Mouse (Mus musculus): ENCODE data around the gene Dbil5. TPM values are rescaled to one million over a fixed set of nuclear protein-coding genes. Genes with fewer than 3 reads are reported as not detected.

Dbil5 gene
- total RNA-seq, 4 experiments from 2014 or later = 0.64 to 1.2 (median 0.96) TPM

- DNase-seq (ENCODE audit: low spot score in 2 of 2) = no peak
These were observed 7.6 kb downstream of the Dbil5 start for GRCm38 (mm10) chr11:76225051-76225450.

DNA sequence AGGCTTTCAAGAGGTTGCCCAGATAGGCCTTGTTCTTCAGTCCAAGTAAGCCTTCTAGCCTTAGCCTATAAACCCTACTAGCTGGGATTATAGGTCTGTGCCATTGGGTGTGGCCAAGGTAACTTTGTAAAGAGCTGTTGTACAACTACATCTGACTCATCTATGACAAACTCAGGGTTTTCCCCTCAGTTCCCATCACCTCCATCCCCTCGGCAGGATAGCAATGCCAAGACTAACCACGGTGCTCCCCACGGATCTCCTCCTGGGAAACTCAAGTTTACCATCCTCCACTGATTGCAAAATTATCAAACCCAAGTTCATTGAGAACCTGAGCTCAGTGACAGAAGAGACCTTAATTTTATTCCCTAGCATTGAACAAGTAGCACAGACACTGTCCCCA lies 18.7 kb downstream of the Dbil5 start:
- no peak for DNase-seq (ENCODE audit: low spot score in 2 of 2)

DNA sequence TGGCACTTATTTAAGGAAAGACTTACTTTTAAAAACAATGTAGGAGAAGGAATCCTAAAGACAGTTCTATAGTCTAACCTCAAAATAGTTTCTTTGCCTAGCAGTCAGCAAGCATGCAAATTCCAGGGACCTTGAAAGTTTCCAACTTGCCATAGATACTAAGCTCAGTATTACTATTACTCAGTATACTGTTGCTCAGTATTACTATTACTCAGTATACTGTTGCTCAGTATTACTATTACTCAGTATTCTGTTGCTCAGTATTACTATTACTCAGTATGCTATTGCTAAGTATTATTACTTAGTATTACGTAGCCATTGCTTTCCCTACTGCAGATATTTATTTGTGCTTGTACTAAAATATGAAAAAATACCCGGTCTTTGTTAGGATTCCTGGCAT lies 22.3 kb downstream of the Dbil5 start:
- DNase-seq (ENCODE audit: low spot score in 2 of 2) = no peak

- peak; percentile 82 to 89 for DNase-seq (ENCODE audit: low spot score in 2 of 2)
These were observed 25.7 kb downstream of the Dbil5 start, which contains the start of the genes Mrm3 and Glod4 for GRCm38 (mm10) chr11:76242901-76243810. Mrm3 (plus strand) TSS chr11:76243715. Glod4 (minus strand) TSS chr11:76243725.

- no peak for DNase-seq (ENCODE audit: low spot score in 2 of 2)
These were observed 26.6 kb downstream of the Dbil5 start for GRCm38 (mm10) chr11:76243811-76244546.

- DNase-seq (ENCODE audit: low spot score in 2 of 2) = no peak
These were observed 29.0 kb downstream of the Dbil5 start for GRCm38 (mm10) chr11:76246439-76246838.

DNA sequence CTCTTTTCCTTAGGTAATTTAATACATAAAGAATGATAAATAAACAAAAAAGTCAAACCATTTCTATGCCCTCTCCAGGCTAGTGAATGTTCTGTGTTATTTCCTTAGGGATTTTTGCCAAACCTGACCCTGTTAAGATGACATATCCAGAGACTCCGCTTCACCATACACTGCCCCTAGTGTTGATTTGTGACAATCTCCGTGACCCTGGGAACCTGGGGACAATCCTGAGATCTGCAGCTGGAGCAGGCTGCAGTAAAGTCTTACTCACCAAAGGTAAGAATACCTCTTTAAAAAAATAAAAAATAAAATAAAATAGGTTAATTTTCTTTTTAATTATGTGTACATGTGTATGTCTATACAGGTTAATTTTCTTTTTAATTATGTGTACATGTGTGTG lies 29.8 kb downstream of the Dbil5 start:
- DNase-seq (ENCODE audit: low spot score in 2 of 2) = no peak

- no peak for DNase-seq (ENCODE audit: low spot score in 2 of 2)
These were observed 34.6 kb downstream of the Dbil5 start for GRCm38 (mm10) chr11:76252036-76252435.

GRCm38 (mm10) chr11:76253145-76253917 lies 35.9 kb downstream of the Dbil5 start:
- DNase-seq (ENCODE audit: low spot score in 2 of 2) = peak; percentile 61 to 90

GRCm38 (mm10) chr11:76253918-76254264 lies 36.5 kb downstream of the Dbil5 start:
- no peak for DNase-seq (ENCODE audit: low spot score in 2 of 2)

- DNase-seq (ENCODE audit: low spot score in 2 of 2) = peak; percentile 67 to 70
These were observed 38.1 kb downstream of the Dbil5 start for GRCm38 (mm10) chr11:76255431-76256001.

GRCm38 (mm10) chr11:76256129-76256528 lies 38.7 kb downstream of the Dbil5 start:
- no peak for DNase-seq (ENCODE audit: low spot score in 2 of 2)

- DNase-seq (ENCODE audit: low spot score in 2 of 2) = no peak
These were observed 40.0 kb downstream of the Dbil5 start for GRCm38 (mm10) chr11:76257386-76257785.

DNA sequence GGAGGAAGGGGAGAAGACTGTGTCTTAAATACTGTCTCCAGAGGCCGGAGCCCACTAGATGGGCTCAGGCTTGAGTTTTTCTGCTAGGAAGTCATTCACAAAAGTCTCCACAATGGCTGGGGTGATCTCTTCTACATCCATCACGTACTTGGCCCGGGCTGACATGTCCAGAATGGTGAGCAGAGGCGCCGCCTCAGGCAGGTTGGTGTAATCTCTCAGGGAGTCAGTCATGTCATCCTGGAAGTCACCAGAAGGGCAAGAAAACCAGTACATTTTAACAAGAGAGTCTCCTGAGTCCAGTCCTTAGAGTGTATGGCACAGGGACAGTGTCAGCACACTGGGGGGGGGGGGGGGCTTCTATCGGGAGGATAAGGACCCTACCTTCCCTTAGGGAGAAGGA lies 41.1 kb downstream of the Dbil5 start:
- no peak for DNase-seq (ENCODE audit: low spot score in 2 of 2)

DNA sequence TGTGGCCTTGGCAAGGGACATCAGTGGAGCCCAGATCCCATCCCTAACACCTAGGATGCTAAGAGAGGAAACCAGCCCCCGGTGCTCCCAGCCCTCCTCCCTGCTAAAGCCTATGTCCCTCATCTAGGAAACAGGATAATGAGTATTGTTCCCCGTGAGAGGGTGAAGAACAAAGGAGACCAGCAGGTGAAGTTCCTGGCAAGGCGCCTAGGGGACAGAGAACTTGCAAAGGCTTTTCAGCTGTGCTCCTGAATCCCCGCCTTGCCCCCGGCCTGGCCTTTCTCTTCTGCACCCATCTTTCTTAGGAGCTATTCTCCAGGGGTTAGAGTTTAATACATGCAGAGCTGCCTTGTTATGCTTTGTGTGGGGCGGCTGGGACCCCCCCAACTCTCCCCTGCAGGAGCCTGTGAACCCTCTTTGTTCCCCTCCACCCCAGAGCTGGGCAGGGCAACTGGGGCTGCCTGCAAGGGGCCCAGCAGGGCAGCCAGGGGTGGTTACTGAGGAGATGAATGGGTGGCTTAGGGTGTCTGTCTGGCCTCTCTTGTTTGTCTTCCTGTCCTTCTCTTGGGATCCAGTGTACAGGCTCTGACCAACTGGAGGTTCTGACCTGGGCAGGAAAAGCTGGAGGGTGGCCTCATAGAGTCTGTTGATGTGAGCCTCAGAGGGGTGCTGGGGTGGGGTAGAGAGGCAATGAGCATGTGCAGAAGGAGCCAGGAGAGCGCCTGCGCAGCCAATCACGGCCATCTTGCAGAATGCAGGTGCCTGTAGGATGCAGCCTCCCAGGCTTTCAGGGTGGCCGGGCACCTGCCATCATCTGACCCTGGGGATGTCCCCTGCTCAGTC lies 43.0 kb downstream of the Dbil5 start:
- no peak for DNase-seq (ENCODE audit: low spot score in 2 of 2)

DNA sequence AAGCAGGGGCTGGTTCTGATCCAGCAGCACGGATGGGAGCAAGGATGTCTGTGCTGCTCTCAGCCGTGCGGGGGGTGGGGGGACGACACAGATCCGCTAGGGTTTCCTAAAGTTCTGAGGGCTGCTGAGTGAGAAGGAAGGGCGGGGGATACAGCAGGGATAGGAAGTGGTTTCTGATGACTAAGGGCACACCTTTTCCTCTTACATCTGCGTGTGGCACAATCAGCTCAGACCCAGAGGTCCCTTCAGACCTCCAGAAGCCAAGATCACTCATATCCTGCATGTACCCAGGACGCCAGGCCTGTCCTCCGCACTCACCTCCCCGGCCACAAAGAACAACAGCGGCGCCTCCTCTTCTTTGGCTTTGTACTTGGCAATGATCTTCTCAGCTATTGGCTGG lies 43.8 kb downstream of the Dbil5 start:
- no peak for DNase-seq (ENCODE audit: low spot score in 2 of 2)

DNA sequence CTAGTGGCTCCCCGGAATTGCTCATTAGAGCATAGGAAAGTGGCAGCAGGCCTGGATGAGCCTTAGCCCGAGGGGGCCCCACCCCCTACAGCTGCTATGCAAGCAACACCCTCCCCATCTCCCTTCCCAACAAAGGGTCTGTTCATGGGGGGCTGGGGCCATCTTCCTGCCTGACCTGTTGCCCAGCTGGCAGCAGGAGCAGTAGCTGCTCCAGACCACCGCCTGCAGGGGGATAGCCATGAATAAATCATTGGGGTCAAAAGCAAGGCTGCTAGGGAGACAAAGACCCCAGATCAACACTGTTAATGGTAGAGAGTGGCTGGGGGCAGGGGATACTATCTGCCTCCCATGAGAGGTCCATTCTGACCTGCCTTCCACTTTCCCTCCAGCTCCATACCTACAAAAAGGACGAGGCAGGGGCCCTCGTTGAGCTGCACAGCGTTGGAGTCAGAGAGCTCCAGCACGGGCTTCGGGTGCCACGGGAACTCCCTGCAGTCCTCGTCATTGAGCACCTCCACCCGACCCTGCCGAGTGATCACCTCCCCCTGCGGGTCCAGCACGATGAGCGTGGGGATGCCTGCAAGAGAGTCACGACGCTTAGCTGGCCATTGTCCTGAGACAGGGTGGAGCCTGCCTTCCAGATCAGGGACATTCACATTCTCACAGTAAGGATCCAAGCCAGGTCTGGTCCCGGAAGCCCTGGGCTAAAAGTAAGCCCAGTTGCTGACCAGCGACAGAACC lies 45.4 kb downstream of the Dbil5 start:
- no peak for DNase-seq (ENCODE audit: low spot score in 2 of 2)

GRCm38 (mm10) chr11:76267550-76267949 lies 50.1 kb downstream of the Dbil5 start:
- no peak for DNase-seq (ENCODE audit: low spot score in 2 of 2)

DNA sequence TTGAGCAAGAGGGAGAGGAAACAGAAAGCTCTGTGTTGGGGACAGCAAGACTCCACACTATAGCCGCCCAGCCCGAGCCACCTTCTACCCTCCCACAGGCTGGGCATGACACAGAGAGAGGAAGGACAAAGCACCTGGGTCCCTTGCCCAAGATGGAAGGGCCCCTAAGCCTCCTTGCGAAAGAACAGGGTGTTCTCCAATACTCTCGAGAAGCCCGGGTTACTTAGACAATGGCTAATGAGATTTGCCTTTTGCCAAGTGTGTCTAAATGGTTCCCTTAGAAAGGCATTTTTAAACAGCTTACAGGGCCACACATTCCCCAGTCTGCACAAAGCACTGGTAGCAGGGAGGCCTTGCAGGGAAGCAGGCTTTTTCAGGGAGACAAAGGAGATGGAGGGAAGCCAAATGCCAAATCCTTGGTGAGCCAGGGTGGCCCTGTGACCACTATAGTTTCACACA lies 50.6 kb downstream of the Dbil5 start:
- DNase-seq (ENCODE audit: low spot score in 2 of 2) = peak; percentile 29 to 66
